Mouse (Mus musculus) midbrain, embryonic 15.5 days (tissue): ENCODE results near the gene Mrpl34. TPM values are rescaled to one million over a fixed set of nuclear protein-coding genes. Genes with fewer than 3 reads are reported as not detected.

Experiments used
- ATAC-seq: fragments of 200-750 bp; cut with Nextera tagmentation; replicated peaks from 2 replicates; pipeline ENCODE4 v1.8.0; 2017; ENCODE audit warnings: moderate TSS enrichment
- H3K27ac ChIP-seq: fragments of 300-500 bp; sonication (generic); 2 replicates; pipeline ENCODE4 v1.5.1; 2015; ENCODE audit warnings: mild to moderate bottlenecking, inconsistent platforms
- H3K27me3 ChIP-seq: fragments of 300-500 bp; sonication (generic); replicated peaks from 2 replicates; pipeline ENCODE4 v1.6.1; 2015; ENCODE audit warnings: inconsistent platforms
- H3K36me3 ChIP-seq: fragments of 300-500 bp; sonication (generic); replicated peaks from 2 replicates; pipeline ENCODE4 v1.6.1; 2015; ENCODE audit warnings: inconsistent platforms
- H3K4me1 ChIP-seq: fragments of 300-500 bp; sonication (generic); 2 replicates; pipeline ENCODE4 v1.6.1; 2015; ENCODE audit warnings: inconsistent platforms
- H3K4me2 ChIP-seq: fragments of 300-500 bp; sonication (generic); 2 replicates; pipeline ENCODE4 v1.6.1; 2015; ENCODE audit warnings: inconsistent platforms, mild to moderate bottlenecking, moderate library complexity
- H3K4me3 ChIP-seq: fragments of 300-500 bp; sonication (generic); 2 replicates; pipeline ENCODE4 v1.5.1; 2015; ENCODE audit warnings: mild to moderate bottlenecking, inconsistent platforms
- H3K9ac ChIP-seq: fragments of 300-500 bp; sonication (generic); 2 replicates; pipeline ENCODE4 v1.6.1; 2015; ENCODE audit warnings: mild to moderate bottlenecking, inconsistent platforms
- H3K9me3 ChIP-seq: fragments of 300-500 bp; sonication (generic); 2 replicates; pipeline ENCODE4 v1.6.1; 2016; ENCODE audit warnings: inconsistent platforms
- WGBS: fragments of 180-500 bp; shearing (Covaris S2); methylation state at CpG from one replicate; pipeline ENCODE4 v1.1.7; 2015; ENCODE audit warnings: mixed read lengths; 5-methylcytosine and 5-hydroxymethylcytosine counted together
- polyA plus RNA-seq: library from polyadenylated mRNA; unstranded; fragments of >200 nt; fragmentation: Nextera tagmentation; extraction: Ambion mirVana; gene quantifications from 2 replicates; pipeline ENCODE4 v1.2.1, GENCODE M21; 2015

The Mrpl34 gene
- polyA plus RNA-seq, 1 experiment from 2014 or later = 173 TPM

DNA sequence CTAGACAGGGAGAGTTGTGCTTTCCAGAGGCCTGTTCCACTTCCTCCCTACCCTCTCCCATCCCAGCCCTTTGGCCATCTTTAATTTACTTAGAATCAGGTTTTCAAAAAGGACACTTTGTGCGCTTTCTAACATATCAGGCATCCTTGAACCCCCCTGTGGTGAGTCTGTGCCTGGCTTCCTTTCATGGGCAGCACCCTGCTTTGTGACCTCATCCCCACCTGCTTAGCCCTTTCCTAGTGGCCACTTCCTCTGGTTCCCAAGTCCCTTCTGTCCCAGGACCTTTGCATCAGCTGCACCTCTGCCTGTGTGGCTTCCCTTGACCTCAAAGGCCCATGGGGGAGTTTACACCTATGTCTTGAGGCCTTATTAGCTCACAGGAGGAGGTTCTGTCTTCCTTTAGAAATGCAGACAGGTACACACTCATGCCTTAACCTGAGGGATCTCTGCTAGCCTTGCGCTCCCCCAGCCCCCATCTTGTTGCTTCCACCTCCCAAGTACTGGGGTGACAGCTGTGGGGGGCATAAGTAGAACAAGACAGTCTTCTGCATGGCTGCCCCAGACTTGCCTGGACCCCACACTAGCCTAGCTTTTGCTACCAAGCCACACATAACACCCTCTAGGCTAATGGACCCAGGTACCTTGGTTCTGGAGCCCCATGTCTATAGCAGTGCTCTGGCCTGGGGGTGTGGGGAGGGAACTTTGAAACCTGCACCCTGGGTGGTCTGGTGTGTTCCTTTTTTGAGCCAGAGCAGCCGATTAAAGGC is 5.6 kb downstream of the Mrpl34 start:
- Histone ChIP-seq H3K27me3 (no peaks in the 10 kb centered on the region), H3K36me3 (peaks cover 20% of the 10 kb centered on the region; the same call in 1 of the 2 replicates), H3K4me3 (peak overlapping the region; percentile 77), H3K9me3 (no peaks in the 10 kb centered on the region), H3K9ac (peak overlapping the region; percentile 74), H3K4me2 (peak overlapping the region; percentile 78), H3K4me1 (peaks cover 26% of the 10 kb centered on the region), H3K27ac (no peak overlapping the region)
- 88% methylated on average over 3 of the region's 3 CpGs for WGBS
- no peak for ATAC-seq

GRCm38 (mm10) chr8:71470913-71471255 is 6.1 kb downstream of the Mrpl34 start:
- no peaks in the 10 kb centered on the region for H3K9me3 ChIP-seq
- no peaks in the 10 kb centered on the region for H3K27me3 ChIP-seq
- H3K4me3 ChIP-seq = no peak overlapping the region
- WGBS = 89% methylated on average over 5 of the region's 5 CpGs
- peaks cover 23% of the 10 kb centered on the region for H3K4me1 ChIP-seq
- peaks cover 20% of the 10 kb centered on the region; the same call in 1 of the 2 replicates for H3K36me3 ChIP-seq
- H3K4me2 ChIP-seq = no peak overlapping the region
- no peak for ATAC-seq
- no peak overlapping the region for H3K27ac ChIP-seq
- no peak overlapping the region for H3K9ac ChIP-seq

GRCm38 (mm10) chr8:71471861-71472260 is 7.1 kb downstream of the Mrpl34 start:
- Histone ChIP-seq H3K4me1 (peaks cover 27% of the 10 kb centered on the region), H3K36me3 (peaks cover 16% of the 10 kb centered on the region; the same call in 1 of the 2 replicates), H3K27ac (no peak overlapping the region), H3K9me3 (no peaks in the 10 kb centered on the region), H3K4me2 (no peak overlapping the region), H3K4me3 (no peak overlapping the region), H3K9ac (no peak overlapping the region), H3K27me3 (no peaks in the 10 kb centered on the region)
- 95% methylated on average over 17 of the region's 17 CpGs for WGBS
- ATAC-seq = no peak

- Histone ChIP-seq H3K4me2 (no peak overlapping the region), H3K36me3 (peaks cover 16% of the 10 kb centered on the region; the same call in 1 of the 2 replicates), H3K4me3 (no peak overlapping the region), H3K4me1 (peaks cover 36% of the 10 kb centered on the region), H3K27me3 (no peaks in the 10 kb centered on the region), H3K9ac (no peak overlapping the region), H3K27ac (no peak overlapping the region), H3K9me3 (no peaks in the 10 kb centered on the region)
- no peak for ATAC-seq
- WGBS = 88% methylated on average over 8 of the region's 8 CpGs
Measured at GRCm38 (mm10) chr8:71472601-71473386, 8.0 kb downstream of the Mrpl34 start.

- Histone ChIP-seq H3K9me3 (no peaks in the 10 kb centered on the region), H3K4me3 (no peak overlapping the region), H3K4me1 (peaks cover 37% of the 10 kb centered on the region), H3K27ac (no peak overlapping the region), H3K4me2 (no peak overlapping the region), H3K9ac (no peak overlapping the region), H3K36me3 (peaks cover 16% of the 10 kb centered on the region), H3K27me3 (no peaks in the 10 kb centered on the region)
- 94% methylated on average over 18 of the region's 18 CpGs for WGBS
- ATAC-seq = no peak
Measured at GRCm38 (mm10) chr8:71474344-71474743, 9.6 kb downstream of the Mrpl34 start.

DNA sequence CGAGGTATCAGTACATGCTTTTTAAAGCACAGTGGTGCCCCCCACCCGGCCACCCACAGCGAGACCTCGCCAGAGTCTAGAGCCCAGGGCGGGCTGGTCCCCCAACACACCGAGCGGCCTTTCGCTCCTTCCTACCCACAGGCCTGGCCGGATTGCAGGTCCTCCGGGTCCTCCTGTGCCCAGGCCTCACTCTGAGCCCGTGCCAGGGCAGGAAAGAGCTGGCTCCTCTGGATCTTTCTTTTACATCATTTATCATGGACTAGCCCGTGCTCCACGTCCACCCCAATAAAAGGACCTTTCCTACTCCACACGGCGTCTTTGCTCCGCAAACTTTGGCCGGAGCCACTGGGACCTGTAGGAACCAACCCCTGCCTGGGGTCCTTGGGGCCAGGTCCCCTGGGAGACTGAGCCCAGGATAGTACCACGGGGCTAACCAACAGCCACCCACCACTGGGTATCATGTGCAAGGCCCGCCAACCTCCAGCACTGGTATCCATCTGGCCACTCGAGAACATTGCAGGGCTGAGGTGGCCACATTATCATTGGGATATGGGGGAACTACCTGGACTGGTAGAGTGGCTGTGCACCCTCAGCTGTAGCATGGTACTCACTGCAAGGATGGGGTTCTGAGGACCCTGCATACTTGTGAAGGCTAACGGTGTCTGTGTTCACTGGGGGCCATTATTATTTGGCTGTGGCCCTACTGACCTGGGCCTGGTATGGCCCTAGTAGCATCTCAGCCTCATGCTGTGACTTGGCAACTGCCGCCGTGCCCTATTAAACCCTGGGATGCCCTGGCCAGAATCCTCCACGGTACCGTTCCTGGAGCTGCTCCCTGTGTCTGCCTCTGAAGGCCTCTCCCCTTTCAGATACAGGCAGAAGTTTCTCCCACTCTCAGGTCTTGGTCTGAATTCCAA is 10.3 kb downstream of the Mrpl34 start:
- H3K4me2 ChIP-seq = peak overlapping the region; percentile 71
- no peak overlapping the region for H3K4me3 ChIP-seq
- peaks cover 23% of the 10 kb centered on the region for H3K36me3 ChIP-seq
- H3K9ac ChIP-seq = no peak overlapping the region
- no peak; the same call in 1 of the 2 replicates for ATAC-seq
- 91% methylated on average over 25 of the region's 25 CpGs for WGBS
- H3K4me1 ChIP-seq = peaks cover 32% of the 10 kb centered on the region
- peak overlapping the region; percentile 89; the same call in 1 of the 2 replicates for H3K27ac ChIP-seq
- no peaks in the 10 kb centered on the region for H3K9me3 ChIP-seq
- no peaks in the 10 kb centered on the region for H3K27me3 ChIP-seq

- H3K9ac ChIP-seq = peak overlapping the region; percentile 63
- H3K27me3 ChIP-seq = no peaks in the 10 kb centered on the region
- H3K4me1 ChIP-seq = peaks cover 26% of the 10 kb centered on the region
- H3K4me2 ChIP-seq = peak overlapping the region; percentile 71
- ATAC-seq = peak; percentile 7; the same call in 1 of the 2 replicates
- H3K27ac ChIP-seq = peak overlapping the region; percentile 89; the same call in 1 of the 2 replicates
- WGBS = 32% methylated on average over 4 of the region's 4 CpGs
- peaks cover 30% of the 10 kb centered on the region for H3K36me3 ChIP-seq
- H3K9me3 ChIP-seq = no peaks in the 10 kb centered on the region
- H3K4me3 ChIP-seq = peak overlapping the region; percentile 49
Measured at GRCm38 (mm10) chr8:71475702-71476075, 10.9 kb downstream of the Mrpl34 start.

DNA sequence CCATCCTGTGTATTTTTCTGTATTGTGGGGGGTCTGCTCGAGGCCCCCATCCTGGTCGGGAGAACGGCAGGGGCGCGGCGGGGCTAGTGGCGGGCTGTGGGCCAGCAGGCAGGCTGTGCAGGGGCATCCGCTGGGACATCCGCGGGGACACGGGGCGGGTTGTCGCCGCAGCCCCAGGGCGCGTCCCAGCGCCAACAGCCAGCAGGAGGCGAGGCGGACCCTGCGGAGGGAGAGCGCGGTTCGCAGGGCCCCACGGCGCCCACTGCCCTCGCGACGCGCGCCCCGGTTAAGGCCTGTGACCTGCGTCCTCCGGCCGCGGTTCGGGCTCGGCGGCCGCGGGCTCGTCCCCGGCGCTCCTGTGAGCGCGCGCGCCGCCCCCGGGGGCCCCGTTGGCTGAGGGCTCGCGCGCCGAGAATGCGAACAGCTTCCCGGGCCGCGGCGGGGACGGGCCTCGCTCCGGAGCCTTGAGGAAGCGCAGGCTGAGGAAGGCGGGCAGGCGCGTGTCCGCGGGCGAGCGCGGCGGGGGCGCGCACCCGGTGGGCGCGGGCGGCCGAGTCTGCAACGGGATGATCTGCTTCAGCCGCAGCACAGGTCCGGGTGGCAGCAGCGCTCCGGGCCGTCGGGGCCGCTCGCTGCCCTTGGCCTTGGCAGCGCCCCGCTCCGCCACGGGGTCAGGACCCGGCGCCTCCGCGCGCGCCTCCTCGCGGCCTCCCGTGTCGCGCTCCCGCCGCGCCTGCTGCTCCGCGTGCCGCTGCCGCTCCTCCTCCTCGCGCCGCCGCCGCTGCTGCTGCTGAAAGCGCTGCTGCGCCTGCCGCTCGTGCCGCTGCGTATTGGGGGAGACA is 11.6 kb downstream of the Mrpl34 start:
- peak overlapping the region; percentile 89 for H3K27ac ChIP-seq
- peaks cover 21% of the 10 kb centered on the region for H3K4me1 ChIP-seq
- H3K36me3 ChIP-seq = peaks cover 34% of the 10 kb centered on the region
- no peaks in the 10 kb centered on the region for H3K9me3 ChIP-seq
- peak overlapping the region; percentile 49 for H3K4me3 ChIP-seq
- under 1% methylated on average over 103 of the region's 121 CpGs for WGBS
- H3K4me2 ChIP-seq = peak overlapping the region; percentile 71
- H3K27me3 ChIP-seq = no peaks in the 10 kb centered on the region
- H3K9ac ChIP-seq = peak overlapping the region; percentile 63
- ATAC-seq = peak; percentile 53

GRCm38 (mm10) chr8:71477196-71477845 is 12.6 kb downstream of the Mrpl34 start:
- Histone ChIP-seq H3K4me2 (peak overlapping the region; percentile 71), H3K27me3 (no peaks in the 10 kb centered on the region), H3K36me3 (peaks cover 43% of the 10 kb centered on the region), H3K4me3 (peak overlapping the region; percentile 49), H3K4me1 (peaks cover 23% of the 10 kb centered on the region), H3K27ac (peak overlapping the region; percentile 89), H3K9me3 (no peaks in the 10 kb centered on the region), H3K9ac (peak overlapping the region; percentile 63)
- 38% methylated on average over 14 of the region's 14 CpGs for WGBS
- peak; percentile 8; the same call in 1 of the 2 replicates for ATAC-seq

DNA sequence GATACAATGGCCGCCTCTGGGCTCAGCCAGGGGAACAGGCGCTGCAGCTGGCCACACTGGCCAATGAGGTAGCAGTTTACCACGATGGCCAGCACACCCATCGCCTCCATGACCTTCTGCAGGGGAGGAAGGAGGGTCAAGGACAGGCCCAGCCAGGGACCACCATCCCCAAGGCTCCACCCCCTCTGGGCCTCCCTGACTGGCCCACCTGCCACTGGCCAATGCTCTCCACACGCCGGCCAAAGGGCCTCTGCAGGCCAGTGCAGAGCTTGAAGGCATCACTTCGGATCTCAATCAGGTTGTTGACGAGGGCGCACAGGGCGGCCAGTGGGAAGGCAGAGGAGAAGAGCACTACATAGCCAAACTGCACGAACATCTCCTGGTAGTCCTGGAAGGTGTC is 14.2 kb downstream of the Mrpl34 start:
- Histone ChIP-seq H3K4me3 (no peak overlapping the region), H3K4me1 (peaks cover 31% of the 10 kb centered on the region), H3K9me3 (no peaks in the 10 kb centered on the region), H3K9ac (no peak overlapping the region), H3K27ac (no peak overlapping the region), H3K4me2 (no peak overlapping the region), H3K27me3 (no peaks in the 10 kb centered on the region), H3K36me3 (peaks cover 41% of the 10 kb centered on the region)
- WGBS = 94% methylated on average over 11 of the region's 11 CpGs
- no peak for ATAC-seq

DNA sequence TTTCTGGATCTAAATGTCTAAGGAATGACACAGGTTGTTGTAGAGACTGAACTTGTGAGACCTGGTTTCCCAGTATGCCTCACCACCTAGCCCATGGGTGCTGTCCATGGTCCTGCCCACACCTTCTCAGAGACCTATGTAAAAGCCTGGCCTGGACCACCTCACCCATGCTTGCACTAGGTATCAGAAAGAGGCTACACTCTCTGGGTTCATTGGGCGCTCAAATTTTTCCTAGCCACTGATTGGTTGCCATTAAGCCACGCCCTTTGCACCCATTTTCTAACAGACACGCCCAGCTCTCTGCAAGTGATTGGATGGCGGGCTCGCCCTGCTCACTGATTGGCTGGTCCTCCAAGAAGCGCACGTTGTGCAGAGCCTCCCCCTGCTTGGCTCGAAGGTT is 19.2 kb downstream of the Mrpl34 start:
- Histone ChIP-seq H3K4me2 (0 out of 2 replicates have a peak overlapping the region, but pooled peaks have one; percentile 86), H3K4me3 (no peak overlapping the region), H3K9ac (no peak overlapping the region), H3K27me3 (no peaks in the 10 kb centered on the region), H3K4me1 (peaks cover 49% of the 10 kb centered on the region), H3K27ac (no peak overlapping the region), H3K9me3 (no peaks in the 10 kb centered on the region), H3K36me3 (peaks cover 33% of the 10 kb centered on the region)
- 57% methylated on average over 8 of the region's 8 CpGs for WGBS
- ATAC-seq = no peak
